Comparison of ENCODE assay signal across 10 mouse cellular contexts in genomic region chr3:60819684-60820281, GRCm38 (mm10).
DNase-seq lines count a peak whose midpoint lies in the region; ATAC-seq lines count a peak whose summit lies in the region.
"Had no signal": no experiment of that assay in that cellular context is flagged by ENCODE, and none has a peak within 500 bp of the region (broad histone marks: within the 10 kb centered on the region; RNA-seq: fewer than 3 reads in every experiment).

No protein-coding gene starts in this region.

- H3K27me3 ChIP-seq in liver, embryonic 15.5 days: no peaks in the 10 kb centered on the region

- H3K27ac ChIP-seq in liver, embryonic 15.5 days (replicated peaks): peak overlapping the region; percentile 95
- H3K27ac ChIP-seq: embryonic facial prominence, embryonic 10.5 days had no signal

- WGBS in liver, embryonic 15.5 days (ENCODE audit: insufficient replicate concordance): 17% methylated on average over 4 of the region's 4 CpGs

- peak overlapping the region; percentile 34; the same call in 1 of the 2 replicates for H3K9ac ChIP-seq in liver, embryonic 15.5 days

- peak; percentile 87 for ATAC-seq in erythroblast, adult 5-6 weeks (replicated peaks; ENCODE audit: low FRiP score, poor library complexity, severe bottlenecking)
- ATAC-seq in liver, embryonic 15.5 days (ENCODE audit: insufficient read depth): peak; percentile 93

- 0 out of 2 replicates have a peak overlapping the region, but pooled peaks have one; percentile 17 for H3K4me3 ChIP-seq in liver, embryonic 15.5 days (replicated peaks)
- H3K4me3 ChIP-seq: embryonic facial prominence, embryonic 10.5 days had no signal

- peaks cover 54% of the 10 kb centered on the region for H3K4me1 ChIP-seq in liver, embryonic 15.5 days (replicated peaks)
- H3K4me1 ChIP-seq: embryonic facial prominence, embryonic 10.5 days had no signal

- H3K36me3 ChIP-seq in liver, embryonic 15.5 days (replicated peaks): no peaks in the 10 kb centered on the region
- H3K36me3 ChIP-seq: embryonic facial prominence, embryonic 10.5 days had no signal

- peak; percentile 21 to 63 for DNase-seq in spleen, postnatal 36 days (ENCODE audit: low spot score in 2 of 2)
- DNase-seq in spleen, adult 18-20 months: no peak
- no peak for DNase-seq in left cerebral cortex, adult 8-10 months (ENCODE audit: low spot score in 2 of 2)
- DNase-seq in layer of hippocampus, postnatal 10 days (ENCODE audit: low spot score in 2 of 2): no peak
- no peak for DNase-seq in frontal cortex, postnatal 14 days (ENCODE audit: low spot score in 2 of 2)
- DNase-seq: cerebellum, adult 11-12 months; kidney, adult 9 months had no signal

- no peaks in the 10 kb centered on the region for H3K9me3 ChIP-seq in liver, embryonic 15.5 days (replicated peaks)
- H3K9me3 ChIP-seq: embryonic facial prominence, embryonic 10.5 days had no signal

- peak overlapping the region; percentile 62 for H3K4me2 ChIP-seq in liver, embryonic 15.5 days

Comparison
In these comparisons a context has a peak if more than half of its experiments do, and no peak if none do; other contexts are left out.
1. DNase-seq: peak in spleen, postnatal 36 days (2 of 2); none in spleen, adult 18-20 months (0 of 2), left cerebral cortex, adult 8-10 months (0 of 2), layer of hippocampus, postnatal 10 days (0 of 2) and frontal cortex, postnatal 14 days (0 of 2).